Mouse (Mus musculus) midbrain, embryonic 12.5 days (tissue): ENCODE results near the gene Dnajc30. TPM values are rescaled to one million over a fixed set of nuclear protein-coding genes. Genes with fewer than 3 reads are reported as not detected.
"Not testable (repeated sequence)": the region's sequence is repeated elsewhere in the genome, so short reads cannot be mapped to it uniquely, and the experiment has no call there.

Experiments
- ATAC-seq: fragments of 200-750 bp; cut with Nextera tagmentation; 2 replicates; pipeline ENCODE4 v1.8.0; 2017; ENCODE audit warnings: low read depth, moderate TSS enrichment, moderate library complexity; ENCODE audit not compliant: low FRiP score
- H3K27ac ChIP-seq: fragments of 300-500 bp; sonication (generic); replicated peaks from 2 replicates; pipeline ENCODE4 v1.5.1; 2016; ENCODE audit warnings: mild to moderate bottlenecking
- H3K27me3 ChIP-seq: fragments of 300-500 bp; sonication (generic); 2 replicates; pipeline ENCODE4 v1.6.1; 2016; ENCODE audit warnings: mild to moderate bottlenecking
- H3K36me3 ChIP-seq: fragments of 300-500 bp; sonication (generic); 2 replicates; pipeline ENCODE4 v1.6.1; 2016
- H3K4me1 ChIP-seq: fragments of 300-500 bp; sonication (generic); 2 replicates; pipeline ENCODE4 v1.6.1; 2016
- H3K4me2 ChIP-seq: fragments of 300-500 bp; sonication (generic); replicated peaks from 2 replicates; pipeline ENCODE4 v1.6.1; 2016; ENCODE audit warnings: mild to moderate bottlenecking, moderate library complexity
- H3K4me3 ChIP-seq: fragments of 300-500 bp; sonication (generic); 2 replicates; pipeline ENCODE4 v1.5.1; 2016; ENCODE audit warnings: mild to moderate bottlenecking
- H3K9ac ChIP-seq: fragments of 300-500 bp; sonication (generic); replicated peaks from 2 replicates; pipeline ENCODE4 v1.6.1; 2016; ENCODE audit warnings: mild to moderate bottlenecking, moderate library complexity
- H3K9me3 ChIP-seq: fragments of 300-500 bp; sonication (generic); 2 replicates; pipeline ENCODE4 v1.6.1; 2016; ENCODE audit warnings: mild to moderate bottlenecking
- WGBS: fragments of 180-500 bp; shearing (Covaris S2); methylation state at CpG from one replicate; pipeline ENCODE4 v1.1.7; 2016; 5-methylcytosine and 5-hydroxymethylcytosine counted together
- polyA plus RNA-seq: library from polyadenylated mRNA; unstranded; fragments of >200 nt; fragmentation: Nextera tagmentation; extraction: Ambion mirVana; gene quantifications from 2 replicates; pipeline ENCODE4 v1.2.1, GENCODE M21; 2016

Gene Dnajc30
- polyA plus RNA-seq, 1 experiment from 2014 or later: 27.6 TPM

DNA sequence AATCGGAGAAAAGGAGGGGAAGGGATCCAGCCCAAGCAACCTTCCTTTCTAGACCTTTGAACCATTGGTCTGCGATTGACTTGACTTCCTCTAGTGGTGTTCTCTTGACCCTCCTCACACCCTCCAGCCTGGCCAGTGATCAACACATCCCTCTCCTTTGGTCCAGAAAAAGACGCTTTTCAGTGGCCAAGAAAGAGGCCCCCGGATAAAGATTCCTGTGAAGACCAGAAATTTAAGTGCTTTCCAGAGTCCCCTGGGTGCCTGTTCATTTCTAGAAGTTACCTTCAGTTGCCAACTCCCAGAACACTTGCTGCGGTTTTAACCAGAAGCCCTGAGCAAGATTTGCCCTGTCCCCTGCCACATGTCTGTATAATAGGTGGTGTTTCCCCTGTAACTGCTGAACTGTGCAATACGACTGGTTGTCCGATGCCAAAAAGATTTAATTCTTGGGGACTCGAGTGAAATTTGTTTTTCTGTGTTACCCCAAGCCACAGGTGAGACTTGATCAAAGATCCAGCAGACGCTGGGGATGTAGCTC is 976 bp downstream of the Dnajc30 start, which contains the start of gene Bud23:
Gene Bud23, minus strand, starts transcription at position 51 of the 538 bp plus-strand sequence.
- H3K9me3 ChIP-seq, H3K27me3 ChIP-seq, ATAC-seq: not testable (repeated sequence)
- H3K4me1 ChIP-seq: peaks cover 26% of the 10 kb centered on the region
- peaks cover 45% of the 10 kb centered on the region for H3K36me3 ChIP-seq
- peak within 1 kb of the TSS; percentile 60 for H3K27ac ChIP-seq
- peak within 1 kb of the TSS; percentile 86 for H3K9ac ChIP-seq
- peak within 1 kb of the TSS; percentile 95 for H3K4me3 ChIP-seq
- 82% methylated on average over 9 of the region's 9 CpGs for WGBS
- peak within 1 kb of the TSS; percentile 93 for H3K4me2 ChIP-seq

DNA sequence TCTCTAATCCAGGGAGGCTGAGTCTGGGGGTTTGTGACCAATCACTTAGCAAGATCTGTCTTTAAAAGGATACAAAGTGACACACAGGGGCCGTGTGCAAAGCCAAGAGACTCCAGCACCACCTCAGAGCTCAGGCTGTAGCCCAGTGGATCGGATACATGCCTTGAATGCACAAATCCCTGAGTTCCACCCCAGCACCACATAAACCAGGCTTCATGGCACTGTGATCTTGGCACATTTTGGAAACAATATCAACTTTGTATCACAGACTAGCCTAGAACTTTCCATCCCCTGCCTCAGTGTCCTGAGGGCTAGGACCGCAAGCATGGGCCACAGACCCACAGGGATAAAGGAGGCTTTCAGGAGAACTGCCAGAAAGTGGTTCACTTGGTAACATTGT is 2.0 kb downstream of the Dnajc30 start:
- Histone ChIP-seq H3K4me1 (peaks cover 26% of the 10 kb centered on the region), H3K36me3 (peaks cover 35% of the 10 kb centered on the region), H3K27me3 (no peaks in the 10 kb centered on the region), H3K4me2 (no peak overlapping the region), H3K4me3 (no peak overlapping the region), H3K9ac (no peak overlapping the region), H3K9me3 (no peaks in the 10 kb centered on the region), H3K27ac (no peak overlapping the region)
- 95% methylated on average over 3 of the region's 3 CpGs for WGBS
- no peak for ATAC-seq

DNA sequence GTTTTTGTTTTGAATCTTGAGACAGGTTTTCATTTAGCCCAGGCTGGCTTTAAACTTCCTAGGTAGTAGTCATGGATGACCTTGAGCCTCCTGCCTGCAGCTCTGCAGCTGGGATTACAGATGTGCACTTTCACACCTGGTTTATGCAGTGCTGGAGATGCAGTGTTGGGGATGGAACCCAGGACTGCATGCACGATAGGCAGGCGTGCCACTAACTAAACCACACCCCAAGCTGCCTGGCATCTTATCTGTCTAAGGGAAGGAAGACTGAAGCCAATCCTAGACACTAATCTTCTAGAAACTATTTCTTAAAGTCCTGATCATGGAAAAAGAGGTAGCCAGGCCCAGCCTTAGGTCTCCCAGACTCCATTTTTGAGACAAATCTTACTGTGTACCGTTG is 6.4 kb downstream of the Dnajc30 start:
- H3K36me3 ChIP-seq: peaks cover 46% of the 10 kb centered on the region
- H3K9me3 ChIP-seq: no peaks in the 10 kb centered on the region
- 98% methylated on average over 3 of the region's 3 CpGs for WGBS
- ATAC-seq: no peak
- H3K4me2 ChIP-seq: no peak overlapping the region
- H3K27me3 ChIP-seq: no peaks in the 10 kb centered on the region
- no peak overlapping the region for H3K4me3 ChIP-seq
- H3K9ac ChIP-seq: no peak overlapping the region
- H3K27ac ChIP-seq: no peak overlapping the region
- H3K4me1 ChIP-seq: peaks cover 21% of the 10 kb centered on the region

DNA sequence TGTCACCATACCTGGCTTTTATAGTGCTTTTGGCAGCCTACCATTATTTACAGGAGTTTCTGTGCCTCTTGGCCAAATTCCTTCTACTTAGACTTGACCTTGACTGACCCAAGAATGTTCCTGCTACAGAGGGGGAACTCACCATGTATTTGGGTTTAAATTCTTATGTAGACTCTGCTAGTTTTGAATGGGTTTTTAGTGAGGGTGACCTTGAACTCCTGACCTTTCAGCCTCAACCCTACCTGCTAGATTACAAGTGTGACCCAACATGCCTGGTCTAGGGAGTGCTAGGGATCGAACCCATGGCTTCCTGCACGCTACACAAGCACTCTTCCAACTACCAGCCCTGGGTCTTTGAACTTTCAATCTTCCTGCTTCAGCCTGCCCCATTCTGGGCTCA is 8.1 kb downstream of the Dnajc30 start:
- Histone ChIP-seq H3K4me2 (no peak overlapping the region), H3K9me3 (no peaks in the 10 kb centered on the region), H3K36me3 (peaks cover 42% of the 10 kb centered on the region), H3K4me3 (no peak overlapping the region), H3K4me1 (peaks cover 23% of the 10 kb centered on the region), H3K27ac (no peak overlapping the region), H3K9ac (no peak overlapping the region), H3K27me3 (no peaks in the 10 kb centered on the region)
- ATAC-seq: no peak
- 93% methylated on average over 2 of the region's 2 CpGs for WGBS

DNA sequence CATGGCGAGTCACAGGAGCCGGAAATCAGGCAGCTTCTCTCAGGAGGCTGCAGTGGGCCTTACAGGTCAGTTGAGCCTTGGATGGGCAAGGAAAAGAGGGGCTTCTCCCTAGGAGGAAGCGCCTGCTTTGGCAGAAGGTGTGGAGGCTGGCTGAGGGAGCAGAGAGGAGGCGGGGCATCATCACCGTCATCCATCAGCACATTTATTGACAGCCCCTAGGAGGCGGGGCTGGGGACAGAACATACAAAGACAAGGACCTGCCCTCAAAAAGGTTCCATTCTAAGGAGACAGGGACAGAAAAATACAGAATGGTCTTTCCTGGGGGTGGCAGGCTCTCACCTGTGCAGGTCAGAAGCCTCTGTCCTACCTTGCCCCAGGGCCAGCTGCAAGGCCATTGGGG is 8.7 kb downstream of the Dnajc30 start:
- H3K9me3 ChIP-seq: no peaks in the 10 kb centered on the region
- H3K4me3 ChIP-seq: no peak overlapping the region
- no peaks in the 10 kb centered on the region for H3K27me3 ChIP-seq
- no peak overlapping the region for H3K27ac ChIP-seq
- H3K9ac ChIP-seq: no peak overlapping the region
- ATAC-seq: no peak
- peaks cover 25% of the 10 kb centered on the region for H3K4me1 ChIP-seq
- H3K36me3 ChIP-seq: peaks cover 35% of the 10 kb centered on the region
- no peak overlapping the region for H3K4me2 ChIP-seq
- 66% methylated on average over 6 of the region's 6 CpGs for WGBS

DNA sequence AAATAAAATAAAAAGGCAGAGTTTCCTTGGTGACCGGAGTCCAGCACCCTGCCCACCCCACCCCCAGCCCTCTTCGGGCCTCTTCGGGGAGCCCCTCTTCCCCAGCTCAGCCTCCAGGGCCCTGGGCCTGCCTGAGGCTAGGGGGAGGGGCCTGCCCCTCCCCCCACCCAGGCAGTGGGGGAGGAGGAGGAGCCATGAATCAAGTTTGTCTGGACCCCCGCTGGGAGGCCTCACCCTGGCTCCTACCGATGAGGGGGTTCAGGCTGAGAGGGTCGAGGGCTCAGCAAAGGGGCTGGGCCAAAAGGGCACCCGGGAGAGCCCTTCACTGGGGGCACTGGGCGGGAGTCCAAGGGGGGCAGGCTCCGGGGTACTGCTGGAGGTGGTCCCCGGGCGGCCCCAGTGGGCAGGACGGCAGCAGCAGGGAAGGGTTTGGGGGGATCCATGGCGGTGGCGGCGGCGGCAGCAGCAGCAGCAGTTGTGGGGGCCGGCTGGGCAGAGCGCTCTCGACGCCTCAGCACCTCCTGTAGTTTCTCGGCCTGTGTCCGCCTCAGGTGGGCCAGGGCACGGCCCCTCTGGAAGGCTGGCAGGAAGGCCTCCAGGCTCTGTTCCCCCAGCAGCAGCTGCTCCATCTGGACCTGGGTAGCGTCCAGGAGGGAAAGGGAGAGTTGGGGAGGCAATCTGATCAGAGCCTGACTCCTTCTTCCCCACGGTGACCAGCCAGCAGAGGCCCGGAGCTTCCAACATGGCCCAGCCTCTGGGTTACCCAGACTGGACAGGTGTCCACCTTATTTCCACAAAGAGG is 9.5 kb downstream of the Dnajc30 start:
- peaks cover 25% of the 10 kb centered on the region for H3K4me1 ChIP-seq
- no peak for ATAC-seq
- H3K4me3 ChIP-seq: no peak overlapping the region
- H3K36me3 ChIP-seq: peaks cover 28% of the 10 kb centered on the region
- no peak overlapping the region for H3K27ac ChIP-seq
- 28% methylated on average over 23 of the region's 26 CpGs for WGBS
- H3K4me2 ChIP-seq: no peak overlapping the region
- H3K9ac ChIP-seq: peak overlapping the region; percentile 29; the same call in 1 of the 2 replicates
- H3K9me3 ChIP-seq: no peaks in the 10 kb centered on the region
- no peaks in the 10 kb centered on the region for H3K27me3 ChIP-seq

DNA sequence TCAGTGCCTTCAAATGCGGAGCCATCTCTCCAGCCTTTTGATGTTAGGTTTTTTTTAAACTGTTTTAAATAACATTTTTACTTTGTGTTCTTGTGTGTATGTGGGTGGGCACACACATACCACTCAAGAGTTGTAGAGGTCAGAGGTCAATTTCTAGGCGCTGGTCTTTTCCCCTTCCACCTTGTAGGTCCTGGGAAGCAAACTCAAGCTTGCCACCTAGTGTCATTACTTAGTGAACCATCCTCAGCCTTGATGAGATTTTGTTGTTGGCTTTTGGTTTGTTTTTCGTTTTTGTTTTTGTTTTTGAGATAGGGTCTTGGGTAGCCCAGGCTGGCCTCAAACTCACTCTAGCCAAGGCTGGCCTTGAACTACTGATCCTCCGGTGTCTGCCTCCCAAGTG is 11.7 kb downstream of the Dnajc30 start:
- Histone ChIP-seq H3K27ac (no peak overlapping the region), H3K4me3 (no peak overlapping the region), H3K9ac (no peak overlapping the region), H3K9me3 (no peaks in the 10 kb centered on the region), H3K4me2 (no peak overlapping the region), H3K36me3 (peaks cover 28% of the 10 kb centered on the region), H3K27me3 (peaks cover 13% of the 10 kb centered on the region; the same call in 1 of the 2 replicates), H3K4me1 (peaks cover 25% of the 10 kb centered on the region)
- 69% methylated on average over 4 of the region's 4 CpGs for WGBS
- no peak for ATAC-seq

DNA sequence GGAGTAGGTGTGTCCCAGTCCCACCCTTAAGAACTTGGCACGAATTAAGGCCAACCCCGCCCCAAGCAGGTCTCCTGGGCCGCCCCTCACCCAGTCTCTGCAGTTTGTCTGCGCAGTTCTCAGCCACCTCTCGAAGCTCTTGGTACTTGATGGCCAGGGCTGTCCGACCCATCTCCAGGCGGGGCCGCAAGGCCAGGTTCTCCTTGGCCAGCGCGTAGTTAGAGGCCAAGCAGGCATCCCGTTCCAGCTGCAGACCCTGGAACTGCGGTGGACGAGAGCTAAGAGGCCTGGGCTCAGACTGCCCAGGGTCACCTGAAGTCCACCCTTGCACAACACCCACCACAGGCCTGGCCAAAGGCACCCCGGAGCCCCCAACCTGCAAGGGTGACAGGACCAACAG is 12.4 kb downstream of the Dnajc30 start:
- Histone ChIP-seq H3K27me3 (peaks cover 13% of the 10 kb centered on the region; the same call in 1 of the 2 replicates), H3K4me3 (peak overlapping the region; percentile 96), H3K27ac (peak overlapping the region; percentile 88; the same call in 1 of the 2 replicates), H3K36me3 (peaks cover 28% of the 10 kb centered on the region), H3K4me2 (peak overlapping the region; percentile 73), H3K9me3 (no peaks in the 10 kb centered on the region), H3K4me1 (peaks cover 25% of the 10 kb centered on the region), H3K9ac (peak overlapping the region; percentile 100; the same call in 1 of the 2 replicates)
- ATAC-seq: no peak
- WGBS: 93% methylated on average over 14 of the region's 14 CpGs

DNA sequence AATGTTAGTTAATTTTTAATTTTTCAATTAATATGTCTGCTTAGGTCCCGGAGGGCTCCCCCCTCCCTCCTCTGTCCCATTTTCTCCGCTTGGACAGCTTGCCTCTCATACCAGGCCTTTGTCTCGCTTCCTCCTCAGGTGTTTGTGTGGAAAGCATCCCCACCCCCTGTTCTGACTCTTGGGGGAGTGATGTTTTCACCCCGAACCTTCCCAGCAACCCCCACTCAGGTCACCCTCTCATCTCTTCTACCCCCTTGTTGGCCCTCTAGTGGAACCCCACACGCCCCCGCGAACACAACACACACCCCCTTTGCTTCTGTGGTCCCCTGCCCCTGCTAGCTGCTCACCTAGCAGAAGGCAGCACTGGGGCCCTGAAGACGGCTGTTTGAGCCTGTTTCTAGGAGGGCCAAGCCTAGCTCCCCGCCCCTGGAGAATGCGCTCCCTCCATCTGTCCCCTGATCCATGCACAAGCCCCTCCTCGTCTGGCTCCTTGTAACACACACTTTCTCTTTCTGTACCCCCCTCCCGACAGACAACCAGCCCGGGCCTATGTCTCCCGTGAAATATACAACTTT is 13.0 kb downstream of the Dnajc30 start:
- Histone ChIP-seq H3K9ac (peak overlapping the region; percentile 100), H3K4me1 (peaks cover 25% of the 10 kb centered on the region), H3K4me3 (peak overlapping the region; percentile 96), H3K27me3 (peaks cover 13% of the 10 kb centered on the region; the same call in 1 of the 2 replicates), H3K9me3 (no peaks in the 10 kb centered on the region), H3K27ac (peak overlapping the region; percentile 88), H3K36me3 (peaks cover 22% of the 10 kb centered on the region), H3K4me2 (peak overlapping the region; percentile 73)
- ATAC-seq: peak; percentile 45; the same call in 1 of the 2 replicates
- WGBS: 17% methylated on average over 14 of the region's 14 CpGs

DNA sequence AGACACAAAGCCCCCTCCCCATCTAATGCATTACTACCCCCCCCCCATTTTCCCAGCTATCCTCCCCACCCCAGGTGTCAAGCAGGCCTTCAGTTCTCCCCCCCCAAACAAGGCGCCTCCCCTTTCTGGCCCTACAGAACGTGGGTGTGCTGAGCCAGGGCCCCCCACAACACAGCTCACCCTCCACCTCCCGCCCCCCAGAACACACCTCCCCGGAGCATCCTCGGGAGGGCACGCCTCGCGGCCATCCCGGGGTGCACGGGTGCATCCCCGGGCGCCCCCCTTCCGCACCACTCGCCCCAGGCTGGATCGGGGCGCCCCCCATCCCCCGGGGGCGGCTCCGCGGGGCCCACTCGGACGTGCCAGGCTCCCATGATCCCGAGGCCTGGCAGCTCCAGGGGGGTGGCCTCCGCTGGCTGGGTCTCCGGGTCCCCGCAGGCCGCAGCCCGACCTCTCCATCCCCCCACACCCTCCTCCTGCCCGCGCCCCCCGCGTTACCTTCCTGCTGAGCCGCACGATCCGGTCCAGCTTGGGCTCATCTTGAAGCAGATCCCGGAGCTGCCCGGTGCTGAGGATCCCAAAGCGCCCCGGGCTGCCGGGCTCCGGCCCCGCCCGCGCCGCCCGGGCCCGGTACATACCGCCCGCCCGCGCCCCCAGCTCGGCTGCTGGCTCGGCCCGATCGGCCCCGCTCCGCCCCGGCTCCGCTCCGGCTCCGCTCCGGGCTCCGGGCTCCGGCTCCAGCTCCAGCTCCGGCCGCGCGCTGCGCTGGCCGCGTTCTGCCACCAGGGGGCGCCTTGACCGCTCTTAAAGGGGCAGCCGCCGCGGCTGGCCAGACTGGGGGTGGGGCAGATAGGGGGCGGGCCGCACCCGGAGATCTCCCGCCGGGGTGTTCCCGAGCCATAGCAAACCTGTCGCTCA is 13.8 kb downstream of the Dnajc30 start, which contains the start of gene Vps37d:
Gene Vps37d, minus strand, starts transcription at position 703 of the 918 bp plus-strand sequence.
- Histone ChIP-seq H3K27ac (peak within 1 kb of the TSS; percentile 88), H3K9me3 (no peaks in the 10 kb centered on the region), H3K4me3 (peak within 1 kb of the TSS; percentile 96), H3K4me1 (peaks cover 25% of the 10 kb centered on the region), H3K9ac (peak within 1 kb of the TSS; percentile 100), H3K4me2 (peak within 1 kb of the TSS; percentile 73), H3K27me3 (peaks cover 13% of the 10 kb centered on the region; the same call in 1 of the 2 replicates), H3K36me3 (peaks cover 14% of the 10 kb centered on the region)
- peak; percentile 91 for ATAC-seq
- 1% methylated on average over 48 of the region's 83 CpGs for WGBS

DNA sequence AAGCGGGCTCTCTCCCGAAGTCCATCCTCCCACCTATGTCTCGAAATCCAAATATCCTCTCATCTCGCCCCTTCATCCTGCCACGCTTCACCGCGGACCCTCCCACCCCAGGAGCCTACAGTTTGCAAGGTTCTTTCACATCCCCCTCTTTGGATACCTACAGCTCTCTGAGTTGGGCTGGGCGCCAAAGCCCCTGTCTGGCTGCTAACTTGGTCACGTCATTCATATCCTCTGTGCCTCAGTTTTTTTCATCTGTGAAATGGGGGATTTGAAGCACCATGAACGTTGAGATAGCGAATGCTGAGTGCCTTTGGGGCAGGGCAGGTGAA is 14.4 kb downstream of the Dnajc30 start:
- WGBS: 2% methylated on average over 11 of the region's 11 CpGs
- Histone ChIP-seq H3K4me3 (peak overlapping the region; percentile 96), H3K9ac (peak overlapping the region; percentile 100; the same call in 1 of the 2 replicates), H3K27me3 (peaks cover 16% of the 10 kb centered on the region; the same call in 1 of the 2 replicates), H3K4me1 (peaks cover 20% of the 10 kb centered on the region), H3K27ac (no peak overlapping the region), H3K9me3 (no peaks in the 10 kb centered on the region), H3K36me3 (0 out of 2 replicates have a peak, but pooled peaks cover 10% of the 10 kb centered on the region), H3K4me2 (peak overlapping the region; percentile 73)
- ATAC-seq: no peak; the same call in 1 of the 2 replicates
